Mouse (Mus musculus) retina, adult 2 months (tissue): ENCODE results near the gene Gcfc2.

Source experiments
- DNase-seq: peaks from one replicate; pipeline ENCODE4 v3.0.0-alpha.2; 2012; ENCODE audit warnings: low read depth, low spot score

Gene Gcfc2

DNA sequence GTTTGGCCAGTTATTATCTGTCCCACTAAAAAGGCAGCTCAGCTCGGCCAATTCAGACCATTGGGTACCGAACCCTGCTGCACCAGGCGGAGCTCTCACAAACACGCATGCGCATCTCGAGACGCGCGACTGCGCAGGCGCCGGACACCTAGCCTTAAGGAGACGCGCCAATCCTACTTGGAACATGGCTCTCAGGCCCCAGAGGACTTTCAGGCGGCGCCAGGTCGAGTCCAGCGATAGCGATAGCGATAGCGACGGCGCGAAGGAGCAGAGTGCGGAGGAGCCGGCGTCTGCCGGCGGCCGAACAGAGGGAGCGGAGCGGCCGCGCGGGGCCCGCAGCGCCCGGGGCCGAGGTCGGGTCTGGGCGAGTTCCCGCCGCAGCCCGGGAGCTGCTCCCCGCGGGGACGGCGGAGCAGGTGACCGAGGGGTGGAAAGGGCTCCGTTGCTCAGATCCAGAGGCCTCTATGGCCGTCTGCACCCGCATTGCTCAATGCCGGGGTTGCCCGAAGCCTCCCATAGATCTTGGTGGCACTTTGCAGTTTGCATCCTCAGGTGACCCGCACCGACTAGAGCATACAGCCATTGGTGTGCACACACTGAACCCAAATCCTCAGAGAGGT is at the start of gene Gcfc2:
Gene Gcfc2 (plus strand): TSS at position 147 of the 620 bp plus-strand sequence.
- DNase-seq = peak; percentile 93

DNA sequence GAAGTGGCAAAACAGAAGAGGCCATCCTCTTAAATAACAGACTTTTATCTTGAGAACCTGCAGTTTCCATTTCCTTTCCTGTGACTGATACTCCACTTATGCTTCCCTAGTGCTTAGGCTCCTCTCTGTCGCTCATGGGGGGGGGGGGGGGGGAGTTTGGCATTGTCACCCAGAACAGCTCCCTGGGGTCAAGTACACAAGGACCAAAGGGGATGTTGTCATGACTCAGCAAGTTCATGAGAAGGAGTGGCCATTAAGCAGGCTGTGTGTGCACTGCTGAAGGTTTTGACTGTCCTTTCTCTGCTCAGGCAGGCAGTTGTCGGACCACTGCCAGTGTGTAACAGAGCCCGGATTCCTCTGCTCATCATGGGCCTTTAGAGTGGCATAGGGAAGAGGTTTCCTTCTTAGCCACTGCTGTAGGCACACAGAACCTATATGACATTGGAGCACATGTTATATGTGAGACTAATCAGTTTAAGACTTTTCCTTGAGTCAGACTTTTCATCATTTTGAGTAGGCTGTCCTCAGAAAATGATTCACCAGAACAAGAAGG is 27.7 kb upstream of the Gcfc2 start:
- DNase-seq = no peak

DNA sequence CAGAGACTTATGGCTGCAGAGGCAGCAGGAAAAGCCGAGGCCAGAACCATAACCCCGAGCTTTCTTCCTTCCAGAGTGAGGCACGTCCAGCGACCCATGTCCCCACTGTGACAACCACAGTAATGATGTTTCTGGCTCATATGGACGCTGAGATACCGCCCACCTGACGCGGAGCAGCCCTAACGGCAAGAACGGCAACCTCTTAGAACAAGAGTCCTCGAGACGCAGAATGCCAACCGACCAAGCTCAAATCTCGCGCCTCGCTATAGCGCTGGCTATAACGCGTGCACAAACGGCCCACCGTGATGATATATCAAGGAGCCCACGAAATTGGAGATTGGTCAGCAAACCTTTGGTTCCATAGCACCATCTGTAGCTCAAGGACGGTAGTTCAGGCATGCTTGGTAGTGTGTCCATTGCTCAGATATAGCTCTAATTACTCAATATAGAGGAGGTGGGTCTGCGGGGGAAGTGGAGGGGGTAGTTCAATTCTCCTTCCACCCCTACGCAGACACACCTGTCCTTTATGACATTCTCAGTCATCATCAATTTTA is 13.1 kb upstream of the Gcfc2 start:
- no peak for DNase-seq

DNA sequence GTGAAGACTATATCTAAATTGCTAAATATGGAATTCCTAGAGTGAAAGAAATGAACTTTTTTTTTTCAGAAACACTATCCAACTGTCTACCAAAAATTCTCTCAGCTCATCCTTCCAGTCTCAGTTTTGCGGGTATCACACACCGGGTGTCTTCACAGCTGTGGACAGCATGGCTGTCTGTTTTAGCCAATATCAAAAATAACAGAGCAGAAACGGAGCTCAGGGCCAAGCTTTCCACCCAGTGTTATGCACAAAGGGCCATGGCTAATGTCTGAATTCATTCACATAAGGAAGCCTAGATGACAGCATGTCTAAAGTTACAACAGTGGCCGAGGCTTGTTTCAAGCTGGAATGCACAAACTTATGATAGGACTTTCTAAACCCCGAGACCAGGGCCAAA is 12.2 kb upstream of the Gcfc2 start:
- no peak for DNase-seq

DNA sequence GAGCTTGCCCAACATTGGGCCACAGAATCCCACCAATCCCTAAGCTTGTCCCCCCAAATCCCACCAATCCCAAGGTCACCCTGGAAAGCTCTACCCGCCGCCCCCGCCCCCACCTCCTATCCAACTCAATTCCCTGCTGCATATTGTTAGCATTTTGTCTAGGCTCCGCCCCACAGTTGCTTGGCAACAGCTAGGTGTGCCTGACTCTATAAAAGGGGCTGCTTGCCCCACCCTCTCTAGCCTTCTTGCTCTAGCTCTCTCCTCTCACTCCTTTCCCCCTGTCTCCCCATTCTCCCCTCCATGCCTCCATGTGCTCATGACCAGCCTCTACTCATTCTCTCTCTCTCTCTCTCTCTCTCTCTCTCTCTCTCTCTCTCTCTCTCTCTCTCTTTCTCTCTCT is 11.8 kb upstream of the Gcfc2 start:
- no peak for DNase-seq

GRCm38 (mm10) chr6:81912177-81912576 is 11.3 kb upstream of the Gcfc2 start:
- DNase-seq = no peak

DNA sequence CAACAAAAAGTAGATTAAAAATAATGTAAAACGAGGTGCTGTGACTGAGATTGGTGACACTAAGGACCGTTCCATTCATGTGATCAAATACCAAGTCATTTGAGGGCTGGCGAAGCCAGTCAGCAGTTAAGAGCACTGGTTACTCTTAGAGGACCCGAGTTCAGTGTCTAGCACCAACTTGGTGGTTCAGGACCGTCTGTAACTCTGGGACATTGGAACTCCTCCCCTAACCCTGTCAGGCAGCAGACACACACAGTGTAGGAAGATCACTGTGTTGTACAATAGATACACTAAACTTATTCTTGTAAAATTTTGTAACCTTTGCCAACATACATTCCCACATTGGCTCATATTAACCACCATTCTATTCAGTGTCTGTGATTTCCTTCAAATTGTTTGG is 835 bp downstream of the Gcfc2 start:
- no peak for DNase-seq

DNA sequence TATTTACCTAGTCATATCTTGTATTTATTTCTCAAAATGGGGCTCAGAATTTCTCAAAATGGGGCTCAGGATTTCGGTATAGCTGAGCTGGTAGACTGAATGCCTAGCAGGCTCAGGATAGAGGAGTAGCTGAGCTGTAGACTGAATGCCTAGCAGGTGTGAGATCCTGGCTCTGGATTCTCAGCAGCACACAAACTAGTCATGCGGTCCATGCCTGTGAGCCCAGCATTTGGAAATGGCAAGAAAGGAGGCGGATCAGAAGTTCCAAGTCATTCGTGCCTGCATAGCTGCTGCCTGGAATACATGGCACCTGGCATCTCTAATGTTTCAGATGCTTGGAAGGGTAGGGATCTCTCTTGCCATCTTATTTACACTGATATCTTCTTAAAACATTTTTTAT is 5.9 kb downstream of the Gcfc2 start:
- DNase-seq = no peak

DNA sequence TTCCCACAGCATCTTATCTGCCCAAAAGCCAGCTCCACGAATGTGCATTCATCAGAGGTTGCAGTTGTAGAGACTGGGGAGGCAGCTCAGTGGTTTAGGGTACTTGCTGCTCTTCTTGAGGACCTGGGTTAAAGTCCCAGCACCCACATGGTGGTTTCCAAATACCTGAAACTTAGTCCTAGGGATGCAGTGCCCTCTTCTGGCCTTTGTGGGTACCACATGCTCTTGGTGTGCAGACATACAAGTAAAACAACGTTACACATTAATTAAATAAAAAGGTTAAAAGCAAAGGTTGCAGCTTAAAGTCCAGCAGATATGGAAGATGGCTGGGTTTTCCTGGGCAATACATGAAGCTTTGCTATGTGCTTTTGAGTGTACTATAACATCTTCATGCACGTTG is 9.8 kb downstream of the Gcfc2 start:
- DNase-seq = no peak

GRCm38 (mm10) chr6:81941718-81942117 is 18.2 kb downstream of the Gcfc2 start:
- no peak for DNase-seq

DNA sequence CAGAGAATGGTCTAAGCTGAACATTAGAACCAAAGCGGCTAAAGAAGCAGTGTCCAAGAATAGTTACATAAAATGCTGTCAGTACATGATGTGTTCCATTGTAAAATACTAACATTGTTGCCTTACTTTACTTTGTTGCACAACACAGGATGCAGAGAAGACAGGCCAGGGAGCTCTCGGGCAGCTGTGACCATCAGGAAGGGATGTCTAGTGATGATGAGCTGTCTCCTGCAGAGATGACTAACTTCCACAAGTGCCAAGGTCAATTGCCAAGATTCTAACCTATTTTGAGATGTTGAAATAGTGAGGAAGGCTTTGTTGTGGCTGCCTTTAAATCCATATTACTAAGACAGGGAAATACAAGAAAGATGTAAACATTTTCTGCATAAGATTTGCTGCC is 19.8 kb downstream of the Gcfc2 start:
- no peak for DNase-seq

- no peak for DNase-seq
Measured at GRCm38 (mm10) chr6:81944432-81944831, 21.0 kb downstream of the Gcfc2 start.

DNA sequence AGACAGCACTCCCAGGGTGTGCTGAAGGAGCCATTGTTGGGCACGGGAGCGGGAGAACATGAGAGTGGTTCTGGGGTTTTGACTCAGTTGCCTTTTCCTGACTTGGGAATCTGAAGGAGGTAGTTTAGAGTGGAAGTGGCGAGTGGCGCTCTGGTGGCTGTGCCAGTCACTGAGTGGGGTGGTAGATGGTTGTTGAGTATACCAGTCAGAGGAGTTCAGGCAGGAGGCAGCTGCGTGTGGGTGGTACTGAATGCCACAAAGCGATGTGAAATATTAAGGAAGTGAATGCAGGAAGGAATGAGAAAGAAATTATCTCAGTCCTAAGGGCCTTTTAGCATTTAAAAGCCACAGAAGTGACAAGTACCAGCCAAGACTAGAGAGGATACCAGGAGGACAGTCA is 23.4 kb downstream of the Gcfc2 start:
- no peak for DNase-seq

GRCm38 (mm10) chr6:81955133-81955532 is 31.7 kb downstream of the Gcfc2 start:
- DNase-seq = no peak

DNA sequence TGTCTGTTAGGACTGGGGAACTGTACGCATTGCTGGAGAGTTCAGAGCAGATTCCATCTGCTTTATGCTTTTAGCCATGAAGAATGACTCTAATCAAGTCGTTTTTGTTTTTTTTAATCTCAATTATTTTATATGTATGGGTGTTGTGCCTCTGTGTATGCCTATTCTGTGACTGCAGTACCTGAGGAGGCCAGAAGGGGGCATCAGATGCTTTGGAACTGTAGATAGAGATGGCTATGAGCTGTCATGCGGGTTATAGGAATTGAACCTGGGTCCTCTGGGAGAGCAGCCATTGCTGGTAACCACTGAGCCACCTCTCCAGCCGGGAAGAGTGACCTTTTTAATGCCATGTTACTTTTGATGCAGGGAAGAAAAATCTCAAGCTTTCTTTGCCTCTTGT is 32.9 kb downstream of the Gcfc2 start:
- DNase-seq = no peak

DNA sequence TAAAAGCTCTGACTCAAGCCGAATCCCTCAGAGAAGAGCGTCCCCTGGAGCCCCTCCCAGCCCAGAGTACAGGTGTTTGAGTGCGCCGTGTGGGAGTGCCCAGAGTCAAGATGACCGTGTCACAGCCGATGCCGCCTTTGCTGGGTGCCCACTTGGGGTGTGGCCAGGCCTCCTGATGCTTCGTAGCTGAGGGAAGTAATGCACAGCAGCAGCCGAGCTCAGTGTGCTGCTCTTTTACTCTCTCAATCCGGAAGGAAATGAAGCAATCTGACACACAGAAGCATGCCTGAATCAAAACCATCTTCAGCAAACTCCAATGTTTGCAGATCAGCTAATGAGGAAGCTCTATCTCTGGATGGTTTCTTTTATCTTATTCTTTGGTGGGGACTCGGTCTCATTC is 34.5 kb downstream of the Gcfc2 start:
- DNase-seq = no peak

DNA sequence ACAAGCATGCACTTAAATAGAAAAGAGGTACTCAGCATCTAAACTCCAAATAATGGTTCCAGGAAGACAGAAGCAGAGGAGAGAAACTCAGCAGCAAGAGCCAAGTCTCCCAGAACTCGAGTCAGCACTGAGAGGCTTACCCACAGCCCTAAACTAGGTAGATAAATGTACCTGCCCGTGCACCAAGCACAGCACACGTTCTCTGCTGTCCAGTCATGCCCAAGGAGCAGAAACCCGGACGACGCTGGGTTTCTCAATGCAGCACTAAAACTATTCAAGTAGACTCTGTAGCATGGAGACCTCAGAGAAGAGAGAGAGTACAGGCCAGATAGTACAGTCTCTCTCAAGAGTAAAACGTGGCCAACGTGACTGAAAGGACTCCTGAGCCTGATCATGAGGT is 36.4 kb downstream of the Gcfc2 start:
- no peak for DNase-seq

GRCm38 (mm10) chr6:81960284-81960683 is 36.8 kb downstream of the Gcfc2 start:
- DNase-seq = no peak

DNA sequence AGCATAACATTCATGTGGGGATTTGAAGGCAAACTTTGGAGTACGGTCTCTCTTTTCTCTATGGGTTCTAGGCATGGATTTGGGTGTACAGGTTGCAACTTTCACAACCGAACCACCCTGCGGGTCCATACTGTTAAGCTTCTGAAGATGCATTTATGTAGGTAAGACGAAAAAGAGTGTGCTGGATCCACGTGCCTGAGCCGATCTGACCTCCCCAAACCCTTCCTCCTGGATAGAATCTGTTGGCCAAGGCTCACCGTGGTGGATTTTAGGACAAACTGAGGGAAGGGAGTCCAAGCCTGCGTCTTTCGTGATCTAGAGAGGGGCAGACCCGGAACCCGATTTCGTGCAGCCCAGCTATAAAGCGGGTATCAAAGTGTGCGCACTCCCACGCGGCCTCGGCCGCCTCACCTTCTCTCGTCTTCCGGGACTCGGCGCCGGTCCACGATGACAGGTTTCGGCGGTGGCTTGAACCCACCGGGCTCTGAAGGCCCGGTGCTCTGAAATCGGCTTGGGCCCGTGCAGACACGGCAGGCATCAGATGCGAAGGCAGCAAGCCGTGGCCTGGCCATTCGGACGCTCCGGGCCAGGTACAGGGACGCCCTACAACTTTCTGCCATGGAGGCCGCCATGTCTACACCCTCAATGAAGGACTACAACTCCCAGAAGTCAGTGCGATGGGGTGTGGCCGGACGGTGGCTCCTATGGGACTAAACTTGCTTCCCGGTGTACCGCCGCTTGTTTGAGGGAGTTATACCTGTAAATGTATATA is 42.0 kb downstream of the Gcfc2 start, which contains the start of gene Mrpl19:
Gene Mrpl19 (minus strand): TSS at position 663 of the 772 bp plus-strand sequence.
- DNase-seq = peak; percentile 89

DNA sequence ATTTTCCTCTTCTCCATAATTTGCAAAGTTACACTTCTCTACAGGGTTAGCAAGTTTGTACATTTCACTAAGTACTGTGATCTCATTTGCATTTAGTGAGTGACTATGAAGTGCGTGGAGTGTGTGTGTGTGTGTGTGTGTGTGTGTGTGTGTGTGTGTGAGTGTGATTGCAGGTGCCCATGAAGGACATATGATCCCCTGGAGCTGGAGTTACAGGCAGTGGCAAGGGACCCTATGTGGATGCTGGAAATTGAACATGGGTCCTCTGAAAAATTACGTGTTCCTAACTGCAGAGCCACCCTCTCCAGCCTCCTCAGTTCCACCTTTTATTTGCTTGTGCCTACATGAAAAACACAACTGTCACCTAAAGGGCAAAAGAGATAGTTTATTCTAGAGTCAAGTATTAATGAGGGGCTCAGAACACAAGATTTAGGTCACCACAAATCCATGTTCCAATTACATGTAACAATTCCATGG is 42.6 kb downstream of the Gcfc2 start:
- no peak for DNase-seq

GRCm38 (mm10) chr6:81971196-81971595 is 47.7 kb downstream of the Gcfc2 start:
- peak; percentile 72 for DNase-seq

DNA sequence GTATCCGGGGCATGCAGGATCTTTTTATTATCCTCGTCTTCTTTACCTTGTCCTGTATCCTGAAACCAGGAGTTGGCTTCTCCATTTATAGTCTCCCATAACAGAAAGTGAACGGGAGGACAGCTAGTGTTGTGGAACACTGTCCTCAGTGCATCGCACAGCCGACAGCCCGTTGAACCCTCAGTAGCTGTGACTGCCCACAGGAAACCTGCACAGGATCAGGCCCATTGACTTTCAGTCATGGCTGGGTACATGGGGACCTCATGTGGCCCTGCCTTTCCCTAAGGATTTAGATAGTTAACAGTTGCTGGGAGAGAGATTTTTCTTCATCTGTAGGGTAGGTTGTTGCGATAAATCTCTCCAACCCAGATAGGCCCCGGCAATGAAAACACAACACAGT is 49.1 kb downstream of the Gcfc2 start:
- no peak for DNase-seq
